Mouse (Mus musculus) embryonic fibroblast, embryonic 13.5 days (primary cell): ENCODE measurements around the gene Bsn. TPM values are rescaled to one million over a fixed set of nuclear protein-coding genes. Genes with fewer than 3 reads are reported as not detected.

Experiments used
- H3K27ac ChIP-seq: 2 replicates; pipeline ENCODE4 v1.5.1; 2012; ENCODE audit warnings: low read length, control low read depth, inconsistent platforms; ENCODE audit not compliant: insufficient read depth
- H3K4me1 ChIP-seq: 2 replicates; pipeline ENCODE4 v1.6.1; 2011; ENCODE audit warnings: low read length; ENCODE audit not compliant: control insufficient read depth, insufficient read depth
- H3K4me3 ChIP-seq: 2 replicates; pipeline ENCODE4 v1.5.1; 2011; ENCODE audit warnings: mild to moderate bottlenecking, control low read depth, low read length; ENCODE audit not compliant: insufficient read depth
- CTCF ChIP-seq: IDR thresholded peaks from 2 replicates; pipeline ENCODE4 v1.5.1; 2011; ENCODE audit warnings: mild to moderate bottlenecking, control low read depth, low read length, moderate library complexity, borderline replicate concordance; ENCODE audit not compliant: insufficient read depth
- POLR2A ChIP-seq: IDR thresholded peaks from 2 replicates; pipeline ENCODE4 v1.6.1; 2011; ENCODE audit warnings: low read depth, mild to moderate bottlenecking, control low read depth, low read length, moderate library complexity
- polyA plus RNA-seq: library from polyadenylated mRNA; stranded (reverse); fragments of >200 nt; gene quantifications from 2 replicates; pipeline ENCODE4 v1.2.4, GENCODE M21; 2011; ENCODE audit warnings: low read depth; ENCODE audit not compliant: missing spikeins, insufficient read length

Gene Bsn
- polyA plus RNA-seq, 1 experiment = 0.25 TPM

DNA sequence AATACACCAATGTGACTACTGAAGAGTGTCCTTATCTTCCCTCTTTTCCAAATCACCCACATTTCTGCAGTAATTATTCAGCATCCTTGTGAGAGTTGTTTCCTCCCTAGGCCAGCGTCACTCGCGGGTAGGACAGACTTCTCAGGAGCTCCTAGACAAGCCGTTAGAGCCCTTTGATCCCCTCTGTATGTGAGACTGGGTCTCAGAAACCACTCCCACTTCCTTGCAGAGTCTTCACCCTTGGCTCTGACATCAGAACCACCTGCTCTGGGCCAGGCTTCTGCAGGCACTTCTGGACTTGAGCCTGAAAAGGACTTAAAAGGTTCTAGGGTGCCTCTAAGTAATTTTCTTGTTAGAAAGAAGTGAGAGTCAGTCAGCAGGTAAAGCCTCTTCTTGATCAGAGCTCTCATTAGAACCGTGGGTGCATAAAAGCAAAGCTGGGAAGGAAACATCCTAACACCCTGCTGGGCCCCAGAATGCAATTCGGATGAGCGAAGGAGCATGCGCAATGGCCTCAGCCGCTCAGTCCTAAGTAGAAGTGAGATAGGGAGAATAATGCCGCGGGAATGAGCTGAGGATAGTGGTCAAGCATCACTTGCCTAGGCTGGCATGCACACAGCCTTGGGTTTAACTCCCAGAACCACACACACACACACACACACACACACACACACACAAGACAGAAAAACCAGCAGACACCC lies 7.2 kb downstream of the Bsn start:
- Histone ChIP-seq H3K4me1 (no peaks in the 10 kb centered on the region), H3K4me3 (no peak overlapping the region), H3K27ac (no peak overlapping the region)
- no peak for TF ChIP-seq CTCF
- TF ChIP-seq POLR2A = no peak

DNA sequence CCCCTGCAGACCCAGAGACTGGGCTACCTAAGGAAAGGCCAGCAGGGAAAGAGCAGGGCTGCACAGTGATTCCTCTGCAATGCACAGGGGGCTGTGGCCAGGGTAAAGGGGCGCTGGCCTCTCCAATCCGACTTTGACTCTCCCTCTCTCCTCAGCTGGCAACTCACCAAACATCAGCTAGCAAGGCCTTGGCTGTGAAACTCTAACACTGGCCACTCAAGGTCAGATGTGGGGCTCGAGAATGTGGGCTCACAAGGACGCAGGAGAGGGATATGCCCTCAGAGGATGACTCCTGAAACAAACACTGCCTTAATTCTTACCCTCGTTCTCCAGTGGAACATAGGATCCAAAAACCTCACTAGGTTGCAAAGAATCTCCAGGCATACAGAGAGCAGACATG lies 11.8 kb downstream of the Bsn start:
- H3K4me3 ChIP-seq = no peak overlapping the region
- no peak for TF ChIP-seq CTCF
- TF ChIP-seq POLR2A = no peak
- no peaks in the 10 kb centered on the region for H3K4me1 ChIP-seq
- H3K27ac ChIP-seq = no peak overlapping the region

DNA sequence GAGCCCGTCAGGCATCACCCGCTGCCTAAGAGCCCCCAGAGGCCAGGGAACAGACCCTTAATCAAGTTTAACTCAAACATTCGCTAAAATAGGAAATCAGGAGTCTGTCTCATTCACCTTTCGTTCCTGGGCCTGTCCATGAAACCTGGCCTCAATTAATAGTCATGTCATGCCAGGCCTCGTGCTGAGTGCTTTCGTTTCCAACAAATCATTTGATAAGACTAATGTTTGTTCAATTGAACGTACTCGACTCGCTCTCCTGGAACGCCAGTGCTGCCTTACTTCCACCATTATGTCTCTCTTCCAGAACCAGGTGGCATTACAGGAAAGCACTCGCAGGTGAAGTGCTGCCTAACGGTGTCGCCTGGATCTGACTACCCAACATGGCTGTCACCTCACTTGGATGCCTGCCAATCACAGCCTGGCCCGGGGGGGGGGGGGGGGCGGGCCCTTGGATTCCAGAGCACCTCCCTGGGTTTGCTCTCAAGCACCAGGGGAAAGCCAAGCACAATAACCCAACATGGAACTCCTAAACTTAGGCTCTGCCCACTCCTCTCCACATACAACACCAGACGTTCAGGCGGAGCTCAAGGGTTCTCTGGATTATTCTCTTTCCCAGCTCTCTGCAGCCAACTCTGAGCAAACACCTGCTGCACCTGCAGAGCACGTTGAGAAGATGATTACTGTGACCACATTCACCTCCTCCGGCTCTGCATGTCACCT lies 14.9 kb downstream of the Bsn start:
- Histone ChIP-seq H3K4me3 (no peak overlapping the region), H3K27ac (no peak overlapping the region), H3K4me1 (no peaks in the 10 kb centered on the region)
- no peak for TF ChIP-seq POLR2A

DNA sequence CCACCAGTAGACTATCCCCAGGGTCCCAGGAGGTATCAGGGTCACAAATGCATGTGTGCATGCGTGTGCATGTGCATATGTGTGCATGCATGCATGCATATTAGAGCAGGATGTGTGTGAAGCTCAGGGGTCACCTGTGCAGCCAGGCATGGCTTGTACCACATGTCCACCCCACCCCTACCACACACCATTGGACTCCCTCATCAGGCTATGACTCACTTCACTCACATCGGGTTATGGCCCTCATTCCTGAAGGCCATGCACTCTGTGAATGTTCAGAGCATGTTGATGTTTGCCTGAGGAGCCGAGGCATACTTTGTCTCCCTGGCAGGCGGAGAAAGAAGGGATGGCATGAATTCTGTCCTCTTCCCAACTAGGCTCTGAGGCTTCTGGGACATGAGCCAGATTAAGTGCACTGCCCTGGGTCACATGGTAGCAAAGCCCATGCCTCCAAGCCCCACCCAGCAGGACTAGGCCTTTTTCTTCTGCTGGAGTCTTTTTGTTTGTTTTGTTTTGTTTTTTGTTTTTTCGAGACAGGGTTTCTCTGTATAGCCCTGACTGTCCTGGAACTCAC lies 17.3 kb downstream of the Bsn start:
- Histone ChIP-seq H3K27ac (no peak overlapping the region), H3K4me3 (no peak overlapping the region), H3K4me1 (no peaks in the 10 kb centered on the region)
- TF ChIP-seq CTCF = no peak
- TF ChIP-seq POLR2A = no peak

DNA sequence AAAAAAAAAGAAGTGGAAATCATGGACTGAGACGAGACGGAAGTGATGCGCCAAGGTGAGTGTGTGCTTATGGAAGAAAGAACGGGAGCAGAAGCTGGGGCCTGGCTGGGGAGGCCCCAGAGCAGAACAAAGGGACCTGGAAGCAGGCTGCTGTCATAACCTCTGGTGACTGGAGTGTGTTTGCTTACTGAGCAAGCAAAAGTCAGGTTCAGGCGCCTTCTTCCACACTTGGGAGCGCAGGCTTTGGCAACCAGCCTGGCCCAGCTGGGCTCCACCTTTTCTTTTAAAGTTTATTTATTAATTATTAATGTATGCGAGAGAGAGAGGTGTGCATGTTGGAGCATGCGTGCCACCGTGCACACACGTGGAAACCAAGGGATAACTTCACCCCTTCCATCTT lies 20.4 kb downstream of the Bsn start:
- no peak overlapping the region for H3K27ac ChIP-seq
- no peaks in the 10 kb centered on the region for H3K4me1 ChIP-seq
- TF ChIP-seq CTCF = no peak
- no peak for TF ChIP-seq POLR2A
- no peak overlapping the region for H3K4me3 ChIP-seq

DNA sequence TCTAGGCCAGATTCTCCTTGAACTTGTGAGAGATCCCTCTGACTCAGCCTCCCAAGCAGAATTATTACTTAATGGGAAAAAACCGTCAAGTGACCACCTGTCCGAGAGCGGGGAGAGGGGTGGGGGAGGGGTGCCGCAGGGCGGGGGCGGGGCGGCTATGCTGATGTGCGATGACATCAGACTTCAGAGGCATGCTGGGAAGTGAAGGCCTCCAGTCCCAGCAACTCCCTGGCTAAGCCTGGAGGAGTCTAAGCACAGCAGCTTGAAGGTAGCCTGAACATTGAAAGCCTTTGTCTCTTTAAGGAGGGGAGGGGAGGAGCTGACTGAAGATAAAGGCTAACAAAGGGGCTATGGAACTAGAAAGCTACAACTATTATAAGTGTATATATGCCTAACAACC lies 25.0 kb downstream of the Bsn start:
- no peak overlapping the region for H3K27ac ChIP-seq
- H3K4me1 ChIP-seq = no peaks in the 10 kb centered on the region
- TF ChIP-seq CTCF (no peak), POLR2A (no peak)
- H3K4me3 ChIP-seq = no peak overlapping the region

DNA sequence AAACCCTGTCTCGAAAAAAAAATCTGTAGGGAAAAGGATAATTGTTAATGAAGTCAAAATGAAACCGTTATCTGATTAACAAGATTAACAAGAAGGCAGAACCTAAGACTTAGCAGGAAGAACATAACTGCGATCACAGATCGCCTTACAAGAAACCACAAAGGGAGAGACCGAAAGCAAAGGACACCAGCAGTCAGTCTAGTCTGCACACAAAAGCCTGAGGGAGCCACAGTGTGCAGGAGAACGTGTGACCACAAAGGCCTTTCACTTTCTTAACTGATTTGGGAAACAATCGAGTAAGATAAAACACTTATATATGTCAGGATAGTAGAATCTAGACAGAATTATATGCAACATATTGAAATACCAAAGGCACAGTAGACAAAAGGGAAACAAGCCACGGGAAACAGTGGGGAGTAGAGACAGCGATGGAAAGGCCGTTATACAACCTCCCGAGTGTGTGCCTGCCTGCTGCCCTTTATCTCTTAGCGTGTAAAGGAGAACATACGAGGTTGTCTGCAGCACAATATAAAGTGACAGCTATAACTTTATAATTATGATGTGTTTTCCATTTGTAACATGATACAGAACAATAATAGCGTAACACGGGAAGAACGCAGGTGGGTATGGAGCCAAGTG lies 26.4 kb downstream of the Bsn start:
- Histone ChIP-seq H3K27ac (no peak overlapping the region), H3K4me1 (no peaks in the 10 kb centered on the region), H3K4me3 (no peak overlapping the region)
- TF ChIP-seq POLR2A = no peak
- no peak for TF ChIP-seq CTCF

DNA sequence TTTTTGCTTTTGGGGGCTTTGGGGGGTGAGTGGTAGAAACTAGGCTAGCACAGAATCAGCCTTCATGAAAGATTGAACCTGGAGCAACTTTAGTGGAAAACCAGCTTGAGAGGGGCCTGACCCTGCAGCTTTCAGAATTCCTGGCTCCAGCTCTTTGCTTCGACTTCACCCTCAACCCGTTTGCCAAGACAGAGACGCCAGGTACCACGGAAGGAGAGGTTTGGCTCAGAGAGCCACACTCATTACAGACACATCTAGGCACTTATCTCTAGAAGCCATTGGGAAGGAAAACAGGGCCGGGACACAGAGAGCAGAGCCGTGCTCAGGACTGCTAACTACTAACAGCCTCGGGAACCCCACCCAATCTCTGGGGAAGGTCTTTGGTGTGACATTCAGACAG lies 32.3 kb downstream of the Bsn start:
- H3K4me1 ChIP-seq = peaks cover 9% of the 10 kb centered on the region
- no peak for TF ChIP-seq CTCF
- no peak for TF ChIP-seq POLR2A
- H3K27ac ChIP-seq = peak overlapping the region; percentile 42; the same call in 1 of the 2 replicates
- no peak overlapping the region for H3K4me3 ChIP-seq

DNA sequence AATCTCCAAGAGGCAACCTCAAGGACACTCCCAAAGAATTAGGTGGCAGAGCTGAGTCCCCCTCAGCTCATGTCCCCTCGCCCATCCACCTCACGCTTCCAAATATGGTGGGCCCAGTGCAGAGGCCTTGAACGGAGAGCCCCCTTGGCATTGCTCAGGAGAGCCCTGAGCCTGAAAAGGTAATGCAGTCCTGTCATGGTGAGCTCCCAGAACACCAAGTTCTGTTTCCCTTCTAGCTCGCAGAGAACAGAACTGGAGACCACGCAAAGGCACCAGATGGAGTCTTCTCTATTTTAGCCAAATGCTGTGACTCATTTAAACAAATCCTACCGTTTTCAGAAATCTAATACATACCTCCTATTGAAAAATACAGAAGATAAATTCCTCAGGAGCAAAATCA lies 32.7 kb downstream of the Bsn start:
- Histone ChIP-seq H3K27ac (peak overlapping the region; percentile 72), H3K4me3 (no peak overlapping the region), H3K4me1 (peaks cover 9% of the 10 kb centered on the region)
- TF ChIP-seq POLR2A = no peak
- TF ChIP-seq CTCF = no peak

DNA sequence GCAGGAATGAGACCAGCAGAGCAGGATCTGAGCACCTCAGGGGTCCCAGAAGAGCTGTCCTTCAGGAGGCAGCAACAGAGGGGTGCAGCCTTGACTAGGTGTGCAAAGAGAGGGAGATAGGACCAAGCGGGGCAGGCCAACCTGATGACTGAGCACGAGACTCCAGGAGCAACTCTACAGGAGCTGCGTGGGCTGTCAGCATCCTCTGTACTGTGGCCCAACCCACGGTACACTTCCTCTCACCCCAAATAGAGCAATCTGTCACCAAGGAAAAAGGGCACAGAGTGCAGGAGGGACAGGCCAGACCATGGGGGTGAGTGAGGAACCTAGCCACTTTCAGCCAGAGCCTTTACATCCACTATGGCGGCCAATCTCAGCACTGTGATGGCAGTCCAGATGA lies 33.4 kb downstream of the Bsn start:
- Histone ChIP-seq H3K4me1 (peaks cover 9% of the 10 kb centered on the region), H3K27ac (peak overlapping the region; percentile 72; the same call in 1 of the 2 replicates), H3K4me3 (no peak overlapping the region)
- TF ChIP-seq CTCF (no peak), POLR2A (no peak)
